Mouse (Mus musculus): Measurements from ENCODE around the gene Gm10277. TPM values are rescaled to one million over a fixed set of nuclear protein-coding genes. Genes with fewer than 3 reads are reported as not detected.
A peak's percentile ranks its signal among the peaks of the same experiment; 100 is the strongest.

Gene Gm10277
- polyA plus RNA-seq, 1 experiment from 2014 or later = 0.92 TPM

- Histone ChIP-seq H3K9me3 (no peaks in the 10 kb centered on the region), H3K27ac (no peak overlapping the region), H3K27me3 (ENCODE audit: poor library complexity, severe bottlenecking) (peaks cover 43% of the 10 kb centered on the region), H3K4me1 (peaks cover 27% of the 10 kb centered on the region), H3K4me3 (no peak overlapping the region), H3K36me3 (replicated peaks) (peaks cover 43% of the 10 kb centered on the region)
- DNase-seq (ENCODE audit: extremely low spot score, low spot score) = peak; percentile 71
- WGBS = 15% methylated on average over 8 of the region's 8 CpGs
Measured at GRCm38 (mm10) chr11:77821648-77822047, 34.1 kb upstream of the Gm10277 start.

- Histone ChIP-seq H3K9me3 (no peaks in the 10 kb centered on the region), H3K27me3 (ENCODE audit: poor library complexity, severe bottlenecking) (no peaks in the 10 kb centered on the region), H3K36me3 (replicated peaks) (peaks cover 34% of the 10 kb centered on the region), H3K27ac (no peak overlapping the region), H3K4me1 (peaks cover 2% of the 10 kb centered on the region; the same call in 1 of the 2 replicates), H3K4me3 (no peak overlapping the region)
- WGBS = 23% methylated on average over 3 of the region's 3 CpGs
- DNase-seq (ENCODE audit: extremely low spot score, low spot score) = peak; percentile 64
Measured at GRCm38 (mm10) chr11:77816003-77816402, 28.5 kb upstream of the Gm10277 start.

- Histone ChIP-seq H3K36me3 (replicated peaks) (peaks cover 24% of the 10 kb centered on the region), H3K9me3 (no peaks in the 10 kb centered on the region), H3K4me1 (peaks cover 8% of the 10 kb centered on the region), H3K27ac (no peak overlapping the region), H3K4me3 (no peak overlapping the region), H3K27me3 (ENCODE audit: poor library complexity, severe bottlenecking) (no peaks in the 10 kb centered on the region)
- DNase-seq (ENCODE audit: extremely low spot score, low spot score) = no peak
- 85% methylated on average over 2 of the region's 2 CpGs for WGBS
Measured at GRCm38 (mm10) chr11:77813969-77814368, 26.4 kb upstream of the Gm10277 start.

- H3K4me1 ChIP-seq = peaks cover 42% of the 10 kb centered on the region
- no peaks in the 10 kb centered on the region for H3K9me3 ChIP-seq
- WGBS = 88% methylated on average over 6 of the region's 6 CpGs
- H3K4me3 ChIP-seq = no peak overlapping the region
- no peaks in the 10 kb centered on the region for H3K27me3 ChIP-seq (ENCODE audit: poor library complexity, severe bottlenecking)
- peaks cover 8% of the 10 kb centered on the region for H3K36me3 ChIP-seq (replicated peaks)
- 0 out of 2 replicates have a peak overlapping the region, but pooled peaks have one; percentile 8 for H3K27ac ChIP-seq
- no peak for DNase-seq (ENCODE audit: extremely low spot score, low spot score)
Measured at GRCm38 (mm10) chr11:77810018-77810417, 22.5 kb upstream of the Gm10277 start.

GRCm38 (mm10) chr11:77809215-77809614 is 21.7 kb upstream of the Gm10277 start:
- no peak overlapping the region for H3K4me3 ChIP-seq
- no peaks in the 10 kb centered on the region for H3K27me3 ChIP-seq (ENCODE audit: poor library complexity, severe bottlenecking)
- H3K27ac ChIP-seq = no peak overlapping the region
- H3K36me3 ChIP-seq (replicated peaks) = peaks cover 8% of the 10 kb centered on the region
- WGBS = 78% methylated on average over 4 of the region's 4 CpGs
- DNase-seq (ENCODE audit: extremely low spot score, low spot score) = no peak
- peaks cover 48% of the 10 kb centered on the region for H3K4me1 ChIP-seq
- no peaks in the 10 kb centered on the region for H3K9me3 ChIP-seq

GRCm38 (mm10) chr11:77808051-77808465 is 20.5 kb upstream of the Gm10277 start:
- peaks cover 51% of the 10 kb centered on the region for H3K4me1 ChIP-seq
- peak overlapping the region; percentile 82 for H3K27ac ChIP-seq
- H3K4me3 ChIP-seq = peak overlapping the region; percentile 5; the same call in 1 of the 2 replicates
- H3K36me3 ChIP-seq (replicated peaks) = peaks cover 8% of the 10 kb centered on the region
- DNase-seq (ENCODE audit: extremely low spot score, low spot score) = peak; percentile 56
- H3K27me3 ChIP-seq (ENCODE audit: poor library complexity, severe bottlenecking) = no peaks in the 10 kb centered on the region
- H3K9me3 ChIP-seq = no peaks in the 10 kb centered on the region
- WGBS = 18% methylated on average over 5 of the region's 5 CpGs

- no peak for DNase-seq (ENCODE audit: extremely low spot score, low spot score)
- WGBS = 86% methylated on average over 6 of the region's 6 CpGs
- H3K36me3 ChIP-seq (replicated peaks) = no peaks in the 10 kb centered on the region
- no peak overlapping the region for H3K4me3 ChIP-seq
- peaks cover 59% of the 10 kb centered on the region for H3K4me1 ChIP-seq
- H3K9me3 ChIP-seq = no peaks in the 10 kb centered on the region
- H3K27me3 ChIP-seq (ENCODE audit: poor library complexity, severe bottlenecking) = no peaks in the 10 kb centered on the region
- H3K27ac ChIP-seq = no peak overlapping the region
Measured at GRCm38 (mm10) chr11:77806855-77807254, 19.3 kb upstream of the Gm10277 start.

GRCm38 (mm10) chr11:77806218-77806617 is 18.7 kb upstream of the Gm10277 start:
- no peak for DNase-seq (ENCODE audit: extremely low spot score, low spot score)
- 21% methylated on average over 2 of the region's 2 CpGs for WGBS
- no peak overlapping the region for H3K27ac ChIP-seq
- no peaks in the 10 kb centered on the region for H3K36me3 ChIP-seq (replicated peaks)
- H3K4me1 ChIP-seq = peaks cover 64% of the 10 kb centered on the region
- no peaks in the 10 kb centered on the region for H3K9me3 ChIP-seq
- H3K4me3 ChIP-seq = no peak overlapping the region
- no peaks in the 10 kb centered on the region for H3K27me3 ChIP-seq (ENCODE audit: poor library complexity, severe bottlenecking)

- Histone ChIP-seq H3K4me3 (no peak overlapping the region), H3K27ac (peak overlapping the region; percentile 33; the same call in 1 of the 2 replicates), H3K27me3 (ENCODE audit: poor library complexity, severe bottlenecking) (no peaks in the 10 kb centered on the region), H3K36me3 (replicated peaks) (no peaks in the 10 kb centered on the region), H3K4me1 (peaks cover 54% of the 10 kb centered on the region), H3K9me3 (no peaks in the 10 kb centered on the region)
- 74% methylated on average over 9 of the region's 9 CpGs for WGBS
- DNase-seq (ENCODE audit: extremely low spot score, low spot score) = no peak
Measured at GRCm38 (mm10) chr11:77802341-77802865, 14.9 kb upstream of the Gm10277 start.

- peak; percentile 37 for DNase-seq (ENCODE audit: extremely low spot score, low spot score)
Measured at GRCm38 (mm10) chr11:77800869-77801701, 13.5 kb upstream of the Gm10277 start.

GRCm38 (mm10) chr11:77800491-77800868 is 12.9 kb upstream of the Gm10277 start:
- Histone ChIP-seq H3K4me3 (no peak overlapping the region), H3K27ac (no peak overlapping the region; the same call in 1 of the 2 replicates)

More at GRCm38 (mm10) chr11:77800869-77801701, 13.5 kb upstream of the Gm10277 start:
- H3K4me3 ChIP-seq = peak overlapping the region; percentile 6; the same call in 1 of the 2 replicates
- H3K36me3 ChIP-seq (replicated peaks) = no peaks in the 10 kb centered on the region
- H3K27ac ChIP-seq = peak overlapping the region; percentile 44
- peaks cover 40% of the 10 kb centered on the region for H3K4me1 ChIP-seq
- WGBS = 33% methylated on average over 15 of the region's 15 CpGs
- no peaks in the 10 kb centered on the region for H3K9me3 ChIP-seq
- H3K27me3 ChIP-seq (ENCODE audit: poor library complexity, severe bottlenecking) = no peaks in the 10 kb centered on the region

GRCm38 (mm10) chr11:77795216-77795615 is 7.7 kb upstream of the Gm10277 start:
- Histone ChIP-seq H3K36me3 (replicated peaks) (no peaks in the 10 kb centered on the region), H3K4me3 (no peak overlapping the region), H3K27ac (no peak overlapping the region), H3K27me3 (ENCODE audit: poor library complexity, severe bottlenecking) (no peaks in the 10 kb centered on the region), H3K4me1 (peaks cover 39% of the 10 kb centered on the region), H3K9me3 (no peaks in the 10 kb centered on the region)
- WGBS = 82% methylated on average over 5 of the region's 5 CpGs
- no peak for DNase-seq (ENCODE audit: extremely low spot score, low spot score)

More at GRCm38 (mm10) chr11:77800491-77800868, 12.9 kb upstream of the Gm10277 start:
- no peaks in the 10 kb centered on the region for H3K27me3 ChIP-seq (ENCODE audit: poor library complexity, severe bottlenecking)
- no peak for DNase-seq (ENCODE audit: extremely low spot score, low spot score)
- 80% methylated on average over 9 of the region's 9 CpGs for WGBS
- H3K36me3 ChIP-seq (replicated peaks) = no peaks in the 10 kb centered on the region
- no peaks in the 10 kb centered on the region for H3K9me3 ChIP-seq
- H3K4me1 ChIP-seq = peaks cover 37% of the 10 kb centered on the region

All from forebrain, embryonic 10.5 days (tissue).